Mouse (Mus musculus): Measurements from ENCODE around the gene Phlpp2. TPM values are rescaled to one million over a fixed set of nuclear protein-coding genes. Genes with fewer than 3 reads are reported as not detected.
A peak's percentile ranks its signal among the peaks of the same experiment; 100 is the strongest.

Gene Phlpp2
- total RNA-seq, 1 experiment from 2014 or later, result 9.6 TPM

- no peak for DNase-seq
These were observed 34.0 kb downstream of the Phlpp2 start for GRCm38 (mm10) chr8:109902379-109902778.

- no peak for DNase-seq
These were observed 35.6 kb downstream of the Phlpp2 start for GRCm38 (mm10) chr8:109903909-109904469.

GRCm38 (mm10) chr8:109904928-109905668, 36.8 kb downstream of the Phlpp2 start:
- DNase-seq, result no peak

DNA sequence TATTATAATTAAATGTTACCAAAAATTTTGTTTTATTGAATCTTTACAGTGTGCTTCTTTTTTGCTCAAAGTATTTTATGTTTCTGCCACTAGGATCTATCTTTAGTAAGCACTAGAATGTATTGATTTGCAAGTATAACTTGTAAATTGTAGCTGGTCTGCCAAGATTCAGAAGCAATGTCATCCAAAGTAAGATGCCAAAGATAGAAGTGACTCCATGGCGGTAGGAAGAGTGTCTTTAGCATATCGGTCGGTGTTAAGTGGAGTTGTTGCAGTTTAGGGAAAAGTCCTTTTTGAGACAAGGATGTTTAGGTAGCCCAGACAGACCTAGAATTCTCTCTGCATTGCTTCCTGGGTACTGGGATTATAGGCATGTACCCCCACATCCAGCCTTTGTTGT, 38.6 kb downstream of the Phlpp2 start:
- DNase-seq, result no peak

DNA sequence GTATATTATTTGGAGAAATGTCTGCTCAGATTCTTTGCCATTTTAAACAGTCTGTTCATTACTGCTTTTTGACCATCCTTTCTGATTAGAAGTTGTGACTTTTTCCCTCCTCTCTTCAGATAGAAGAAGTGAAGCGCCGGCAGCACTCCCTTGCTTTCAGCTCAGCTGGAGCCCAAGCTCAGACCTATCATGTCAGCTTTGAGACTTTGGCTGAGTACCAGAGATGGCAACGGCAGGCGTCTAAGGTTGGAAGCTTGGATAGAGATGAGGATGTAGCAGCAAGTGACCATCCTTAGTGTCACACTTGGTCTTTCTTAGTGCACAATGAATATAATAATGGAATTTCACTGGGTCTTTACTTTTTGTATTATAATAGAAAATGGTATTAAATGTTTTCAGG, 39.0 kb downstream of the Phlpp2 start:
- no peak for DNase-seq

- DNase-seq, result peak; percentile 70
These were observed 48.9 kb downstream of the Phlpp2 start for GRCm38 (mm10) chr8:109917277-109917676.

- DNase-seq, result peak; percentile 51
These were observed 52.4 kb downstream of the Phlpp2 start for GRCm38 (mm10) chr8:109920406-109921390.

- DNase-seq, result no peak
These were observed 73.4 kb downstream of the Phlpp2 start for GRCm38 (mm10) chr8:109941606-109942360.

DNA sequence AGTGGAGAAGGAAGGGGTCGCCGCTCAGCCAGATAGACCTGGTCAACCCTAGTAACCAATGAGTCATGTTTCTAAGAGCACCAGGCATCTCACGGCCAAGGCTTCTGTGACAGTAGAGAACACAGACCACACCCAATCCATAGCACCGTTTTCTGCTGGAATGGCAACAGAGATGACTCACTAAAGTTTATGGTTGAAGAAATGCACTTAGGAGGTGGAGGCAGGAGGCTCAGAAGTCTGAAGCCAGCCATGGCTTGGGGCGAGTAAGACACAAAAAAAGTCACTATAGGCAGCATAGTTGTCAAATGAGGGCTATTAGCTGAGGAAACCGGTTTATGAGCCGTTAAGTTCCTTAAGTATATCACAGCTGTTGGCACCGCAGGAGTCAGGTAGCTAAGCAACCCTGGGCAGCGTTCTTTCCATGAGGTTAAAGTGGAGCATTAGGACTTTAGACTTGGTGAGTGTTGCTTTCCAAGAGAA, 76.9 kb downstream of the Phlpp2 start:
- DNase-seq, result no peak

- no peak for DNase-seq
These were observed 77.4 kb downstream of the Phlpp2 start for GRCm38 (mm10) chr8:109945694-109946093.

DNA sequence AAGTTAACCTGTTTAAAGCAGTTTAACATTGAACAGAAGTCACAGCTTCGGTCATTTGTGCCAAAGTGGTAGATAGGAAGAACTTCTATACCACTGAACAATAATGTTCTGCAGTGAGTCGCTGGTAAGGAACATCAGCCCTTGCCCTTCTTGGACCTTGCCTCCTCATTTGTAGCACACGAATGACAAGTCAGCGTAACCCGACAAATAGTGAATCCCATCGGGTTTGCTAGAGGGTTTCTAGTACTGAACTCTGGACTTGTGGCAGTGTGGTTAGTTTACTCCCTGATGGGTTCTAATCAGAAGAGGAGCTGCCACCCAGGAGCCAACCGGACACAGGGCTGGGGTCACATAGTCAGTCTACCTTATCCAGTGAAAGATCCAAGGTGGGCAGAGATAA, 77.9 kb downstream of the Phlpp2 start:
- DNase-seq, result no peak

- peak; percentile 51 for DNase-seq
These were observed 79.3 kb downstream of the Phlpp2 start for GRCm38 (mm10) chr8:109947447-109948284.

DNA sequence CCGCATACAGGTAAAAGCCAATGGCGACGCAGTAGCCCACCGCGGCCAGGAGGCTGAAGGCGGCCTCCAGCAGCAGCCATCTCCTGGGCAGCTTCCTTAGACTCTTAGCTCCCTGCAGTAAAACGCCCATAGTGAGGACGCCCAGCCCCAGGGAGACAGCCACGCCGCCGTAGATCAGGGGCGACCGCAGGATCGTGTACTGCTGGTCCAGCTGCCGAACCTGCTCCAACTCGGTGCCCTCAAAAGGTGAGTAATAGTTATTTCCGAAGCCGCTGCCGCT, 79.9 kb downstream of the Phlpp2 start:
- no peak for DNase-seq

GRCm38 (mm10) chr8:109952171-109952570, 83.8 kb downstream of the Phlpp2 start:
- DNase-seq, result no peak

DNA sequence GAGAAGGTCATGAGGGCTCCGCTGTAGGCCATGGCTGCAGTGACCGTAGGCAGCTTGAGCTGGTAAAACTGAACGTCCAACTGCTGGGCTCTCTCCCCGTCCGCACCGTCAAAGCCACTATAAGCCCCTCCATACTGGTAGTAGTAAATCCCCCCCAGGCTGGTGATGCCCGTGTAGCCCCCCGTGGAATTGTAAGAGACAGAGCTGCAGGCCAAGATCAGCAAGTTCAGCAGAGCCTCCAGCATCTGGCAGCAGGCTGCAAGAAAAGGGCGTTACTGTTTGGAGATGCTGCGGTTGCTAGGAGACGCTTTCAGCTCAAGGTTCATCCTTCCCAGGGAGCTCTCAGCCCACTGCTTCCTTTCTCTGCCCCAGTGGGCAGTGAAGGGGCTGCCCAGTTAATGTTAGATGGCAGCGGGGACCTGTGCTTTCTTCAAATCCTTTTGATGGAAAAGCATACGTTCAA, 86.2 kb downstream of the Phlpp2 start:
- peak; percentile 15 for DNase-seq

DNA sequence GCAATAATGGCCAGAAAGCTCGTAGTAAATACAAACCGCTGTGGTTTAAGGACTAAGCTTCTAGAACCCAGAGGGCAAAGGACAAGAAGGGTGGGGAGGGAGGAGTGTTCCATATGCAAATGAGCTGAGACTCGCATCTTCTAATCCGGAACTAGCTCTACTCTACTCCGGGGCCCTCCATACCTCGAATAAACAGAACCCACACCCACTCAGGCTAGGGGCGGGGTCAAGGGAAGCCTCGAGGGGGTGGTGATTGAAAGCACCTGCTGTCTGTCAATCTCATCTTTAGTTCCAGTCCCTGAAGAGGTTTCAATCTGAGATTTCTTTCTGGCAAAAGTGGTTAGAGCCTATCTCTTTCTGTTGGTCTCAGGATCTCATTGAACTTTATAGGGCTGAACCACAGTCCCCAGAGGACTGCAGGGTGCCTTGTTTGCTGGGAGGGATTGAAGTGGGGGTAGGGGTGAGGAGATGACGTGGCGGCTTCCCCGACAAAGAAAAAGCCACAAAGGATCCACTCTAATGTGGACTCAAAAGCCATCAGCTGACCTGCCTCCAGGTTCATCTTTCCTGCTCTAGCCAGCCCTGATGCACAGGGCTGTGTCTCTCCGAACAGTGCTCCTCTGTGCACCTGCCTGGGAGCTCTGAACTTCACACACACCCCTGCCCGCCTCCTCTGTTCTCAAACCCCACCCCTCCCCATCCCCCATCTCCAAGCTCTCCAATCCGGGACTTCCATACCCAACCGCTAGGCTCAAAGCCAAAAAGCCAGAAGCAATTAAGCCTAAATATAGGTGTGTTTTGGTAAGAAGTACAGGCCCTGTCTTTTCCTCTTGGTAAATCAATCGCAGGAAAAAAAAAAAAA, 89.1 kb downstream of the Phlpp2 start:
- DNase-seq, result peak; percentile 24

DNA sequence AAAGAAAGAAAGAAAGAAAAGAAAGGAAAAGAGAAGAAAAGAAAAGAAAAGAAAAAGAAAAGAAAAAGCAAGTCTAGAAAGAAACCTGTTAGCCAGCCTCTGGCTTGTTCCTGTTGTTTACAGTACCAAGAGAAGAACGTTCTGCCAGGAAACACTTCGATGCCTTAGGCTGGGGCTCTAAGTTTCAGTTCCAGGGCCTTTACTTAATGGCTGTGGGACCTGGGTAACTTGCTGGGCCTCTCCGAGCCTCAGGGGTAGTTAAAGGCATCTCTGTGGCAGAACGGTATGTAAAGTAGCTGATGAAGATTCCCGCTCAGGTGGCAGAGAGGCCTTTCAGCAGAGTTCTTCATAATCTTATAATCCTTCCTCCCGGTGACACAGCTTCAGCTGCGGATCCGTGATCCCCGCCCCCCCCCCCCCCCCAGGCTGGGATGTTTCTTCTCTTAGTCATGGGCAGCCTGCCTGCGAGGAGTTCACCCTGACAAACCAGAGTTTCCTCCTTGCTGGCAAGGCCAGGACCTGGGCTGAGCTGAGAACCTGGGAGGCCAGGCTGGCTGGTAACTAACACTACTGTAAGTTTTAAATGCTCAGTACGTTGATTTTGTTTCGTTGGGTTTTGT, 89.8 kb downstream of the Phlpp2 start:
- peak; percentile 44 for DNase-seq

DNA sequence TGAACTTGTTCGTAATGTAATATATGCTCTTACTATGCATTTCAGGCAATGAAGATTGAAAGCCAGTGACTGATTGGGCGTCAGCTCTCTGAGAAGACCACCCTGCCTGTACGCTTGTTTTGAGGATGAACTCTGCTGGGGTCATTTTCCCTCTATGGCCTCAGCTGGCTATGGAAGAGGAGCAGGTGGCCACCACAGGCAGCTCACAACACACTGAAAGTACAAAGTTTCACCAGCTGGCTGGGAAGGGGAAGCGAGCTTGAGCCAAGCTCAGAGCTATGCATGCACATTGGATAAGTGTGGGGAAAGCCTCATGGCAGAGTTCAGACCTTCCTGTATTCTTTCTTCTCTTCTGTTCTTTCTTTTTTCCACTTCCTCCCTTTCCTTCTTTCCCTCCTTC, 90.8 kb downstream of the Phlpp2 start:
- DNase-seq, result no peak

DNA sequence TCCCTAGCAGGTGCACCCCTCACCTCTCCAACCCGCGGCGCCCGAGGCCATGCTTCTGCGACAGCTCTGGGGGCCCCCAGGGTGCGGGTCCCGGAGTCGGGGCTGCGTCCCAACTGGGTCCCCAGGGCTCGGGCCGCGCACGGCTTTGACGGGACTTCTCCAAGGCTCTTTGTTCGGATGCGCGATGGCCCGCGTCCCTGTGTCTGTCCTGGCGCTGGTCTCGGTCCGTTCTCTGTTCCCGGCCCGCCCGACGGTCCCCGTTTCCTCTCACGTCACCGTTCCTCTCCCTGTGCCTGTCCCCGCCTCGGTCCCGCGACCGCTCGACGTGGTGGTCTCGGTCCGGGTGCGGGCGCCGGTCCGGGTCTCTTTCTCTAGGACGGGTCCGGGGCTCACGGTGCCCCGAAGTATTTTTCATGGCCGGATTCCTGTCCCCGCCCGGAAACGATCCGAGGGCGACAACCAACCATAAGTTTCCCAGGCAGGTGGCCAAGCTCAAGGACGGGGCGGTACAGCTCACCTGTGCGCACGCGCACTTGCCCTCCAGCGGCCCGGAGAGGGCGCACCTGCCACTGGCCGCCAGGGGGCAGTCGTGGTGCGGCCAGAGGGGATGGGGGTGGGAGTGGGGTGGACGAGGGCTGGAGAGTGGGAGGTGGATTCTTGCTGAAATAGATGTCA, 93.5 kb downstream of the Phlpp2 start, which contains the start of gene Marveld3:
TSS of gene Marveld3 (minus strand) at position 511 of the 675 bp plus-strand sequence.
- DNase-seq, result peak; percentile 63
